Mouse (Mus musculus) thymus, postnatal 10 days (tissue): ENCODE measurements at regions not wholly inside any gene's neighbourhood (a gene's known extent, or its start where the extent isn't known, plus 50 kb on each side); places are given as distances from the start of the nearest gene placed in this dataset.
"Not testable (repeated sequence)": the region's sequence is repeated elsewhere in the genome, so short reads cannot be mapped to it uniquely, and the experiment has no call there.

Experiments used
- DNase-seq, 2 experiments: peaks; one replicate each; pipeline ENCODE4 v3.0.0; 2021; ENCODE audit warnings: low spot score in 2 of 2

GRCm38 (mm10) chr13:52273502-52274246, 257.4 kb downstream of the Diras2 start:
- no peak for DNase-seq

- no peak for DNase-seq
These were observed 255.9 kb downstream of the Diras2 start for GRCm38 (mm10) chr13:52275196-52275595.

GRCm38 (mm10) chr13:52275675-52276074, 255.4 kb downstream of the Diras2 start:
- peak; percentile 40 to 83 for DNase-seq

- DNase-seq: no peak
These were observed 253.9 kb downstream of the Diras2 start for GRCm38 (mm10) chr13:52277195-52277594.

- no peak for DNase-seq
These were observed 252.2 kb downstream of the Diras2 start for GRCm38 (mm10) chr13:52278831-52279230.

- no peak for DNase-seq
These were observed 251.7 kb downstream of the Diras2 start for GRCm38 (mm10) chr13:52279281-52279969.

GRCm38 (mm10) chr13:52279970-52280348, 251.1 kb downstream of the Diras2 start:
- DNase-seq: no peak

- no peak for DNase-seq
These were observed 249.8 kb downstream of the Diras2 start for GRCm38 (mm10) chr13:52281271-52281670.

GRCm38 (mm10) chr13:52282500-52282899, 248.6 kb downstream of the Diras2 start:
- no peak for DNase-seq

GRCm38 (mm10) chr13:52283456-52283855, 247.6 kb downstream of the Diras2 start:
- no peak for DNase-seq

- DNase-seq: no peak
These were observed 246.9 kb downstream of the Diras2 start for GRCm38 (mm10) chr13:52284026-52284801.

GRCm38 (mm10) chr13:52288400-52288799, 242.7 kb downstream of the Diras2 start:
- DNase-seq: no peak

GRCm38 (mm10) chr13:52295847-52296246, 235.2 kb downstream of the Diras2 start:
- no peak for DNase-seq

- DNase-seq: no peak
These were observed 234.4 kb downstream of the Diras2 start for GRCm38 (mm10) chr13:52296541-52297276.

GRCm38 (mm10) chr13:52297277-52297623, 233.8 kb downstream of the Diras2 start:
- DNase-seq: no peak

GRCm38 (mm10) chr13:52298362-52298761, 232.7 kb downstream of the Diras2 start:
- DNase-seq: no peak

GRCm38 (mm10) chr13:52305328-52305727, 225.8 kb downstream of the Diras2 start:
- not testable (repeated sequence) for DNase-seq

- DNase-seq: no peak
These were observed 224.2 kb downstream of the Diras2 start for GRCm38 (mm10) chr13:52306783-52307440.

- no peak for DNase-seq
These were observed 220.1 kb downstream of the Diras2 start for GRCm38 (mm10) chr13:52310954-52311353.

GRCm38 (mm10) chr13:52318276-52318675, 212.8 kb downstream of the Diras2 start:
- DNase-seq: no peak

GRCm38 (mm10) chr13:52323691-52324090, 207.4 kb downstream of the Diras2 start:
- no peak for DNase-seq
